Mouse (Mus musculus) heart, embryonic 16.5 days (tissue): ENCODE data around the gene Polr2a. TPM values are rescaled to one million over a fixed set of nuclear protein-coding genes. Genes with fewer than 3 reads are reported as not detected.

ENCODE experiments used
- ATAC-seq: fragments of 200-750 bp; cut with Nextera tagmentation; replicated peaks from 2 replicates; pipeline ENCODE4 v1.8.0; 2017; ENCODE audit warnings: moderate number of reproducible peaks; ENCODE audit not compliant: insufficient read depth, low FRiP score; ENCODE audit errors: extremely low read depth
- H3K27ac ChIP-seq: fragments of 300-500 bp; sonication (generic); 2 replicates; pipeline ENCODE4 v1.5.1; 2014; ENCODE audit warnings: mild to moderate bottlenecking, low read length, control low read depth, moderate library complexity
- H3K27me3 ChIP-seq: fragments of 300-500 bp; sonication (generic); 2 replicates; pipeline ENCODE4 v1.6.1; 2014; ENCODE audit warnings: low read length, mixed read lengths; ENCODE audit not compliant: control insufficient read depth, insufficient read depth
- H3K36me3 ChIP-seq: fragments of 300-500 bp; sonication (generic); 2 replicates; pipeline ENCODE4 v1.6.1; 2014; ENCODE audit not compliant: control insufficient read depth, insufficient read depth
- H3K4me1 ChIP-seq: fragments of 300-500 bp; sonication (generic); 2 replicates; pipeline ENCODE4 v1.6.1; 2014; ENCODE audit warnings: low read length, mixed read lengths; ENCODE audit not compliant: control insufficient read depth, insufficient read depth
- H3K4me2 ChIP-seq: fragments of 300-500 bp; sonication (generic); 2 replicates; pipeline ENCODE4 v1.6.1; 2014; ENCODE audit warnings: low read depth, mild to moderate bottlenecking, control low read depth, low read length
- H3K4me3 ChIP-seq: fragments of 300-500 bp; sonication (generic); 2 replicates; pipeline ENCODE4 v1.5.1; 2014; ENCODE audit warnings: mild to moderate bottlenecking, control low read depth, low read length
- H3K9ac ChIP-seq: fragments of 300-500 bp; sonication (generic); 2 replicates; pipeline ENCODE4 v1.6.1; 2014; ENCODE audit warnings: low read length, control low read depth
- H3K9me3 ChIP-seq: fragments of 300-500 bp; sonication (generic); replicated peaks from 2 replicates; pipeline ENCODE4 v1.6.1; 2016; ENCODE audit warnings: low read length; ENCODE audit not compliant: control insufficient read depth
- WGBS: fragments of 180-500 bp; shearing (Covaris S2); extraction: QIAGEN DNeasy Blood & Tissue Kit; methylation state at CpG from one replicate; pipeline ENCODE4 v1.1.7; 2014; 5-methylcytosine and 5-hydroxymethylcytosine counted together
- polyA plus RNA-seq: library from polyadenylated mRNA; unstranded; fragments of >200 nt; fragmentation: Nextera tagmentation; extraction: Ambion mirVana; gene quantifications from 2 replicates; pipeline ENCODE4 v1.2.1, GENCODE M21; 2015

The Polr2a gene
- polyA plus RNA-seq, 1 experiment from 2014 or later = 16.9 TPM

GRCm38 (mm10) chr11:69715482-69715881 lies 43.0 kb downstream of the Polr2a start:
- Histone ChIP-seq H3K36me3 (no peaks in the 10 kb centered on the region), H3K9me3 (no peaks in the 10 kb centered on the region; the same call in 1 of the 2 replicates), H3K4me2 (no peak overlapping the region), H3K9ac (no peak overlapping the region), H3K4me3 (no peak overlapping the region), H3K27me3 (no peaks in the 10 kb centered on the region), H3K4me1 (peaks cover 5% of the 10 kb centered on the region), H3K27ac (no peak overlapping the region)
- WGBS = 60% methylated on average over 9 of the region's 9 CpGs
- no peak for ATAC-seq

- Histone ChIP-seq H3K27ac (no peak overlapping the region), H3K4me1 (peaks cover 5% of the 10 kb centered on the region), H3K27me3 (no peaks in the 10 kb centered on the region), H3K9ac (no peak overlapping the region), H3K4me3 (no peak overlapping the region), H3K36me3 (no peaks in the 10 kb centered on the region), H3K9me3 (no peaks in the 10 kb centered on the region; the same call in 1 of the 2 replicates), H3K4me2 (no peak overlapping the region)
- 66% methylated on average over 18 of the region's 18 CpGs for WGBS
- no peak for ATAC-seq
Measured at GRCm38 (mm10) chr11:69714636-69715329, 43.7 kb downstream of the Polr2a start.

DNA sequence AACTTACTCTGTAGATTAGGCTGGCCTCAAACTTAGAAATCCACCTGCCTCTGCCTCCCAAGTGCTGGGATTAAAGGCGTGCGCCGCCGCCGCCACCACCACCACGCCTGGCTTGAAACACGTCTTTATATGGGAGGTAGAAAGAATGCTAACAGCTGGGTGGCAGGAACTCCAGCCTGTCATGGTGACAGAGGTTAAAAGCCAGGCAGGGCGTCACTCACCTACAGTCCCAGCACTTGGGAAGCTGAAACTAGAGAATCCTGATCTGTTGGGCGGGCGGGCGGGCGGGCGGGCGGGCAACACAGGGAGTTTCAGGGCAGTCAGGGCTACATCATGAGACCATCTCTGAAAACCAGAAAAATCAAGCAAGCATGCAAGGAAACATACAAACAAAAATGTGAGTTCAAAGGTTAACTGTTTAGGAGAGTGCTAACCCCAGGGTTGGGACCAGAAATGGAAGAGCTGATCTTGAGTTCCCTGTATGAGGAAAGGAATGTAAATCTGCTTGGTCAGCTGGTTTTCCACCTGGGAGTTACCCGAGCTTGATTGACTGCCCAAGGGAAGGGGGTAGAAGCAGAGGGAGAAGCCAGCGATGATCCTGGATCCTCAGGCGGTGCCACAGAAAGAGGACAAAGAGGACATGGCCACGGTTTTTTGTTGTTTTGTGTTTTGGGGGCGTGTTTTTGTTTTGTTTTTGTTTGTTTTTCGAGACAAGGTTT lies 45.3 kb downstream of the Polr2a start:
- H3K4me1 ChIP-seq = peaks cover 5% of the 10 kb centered on the region
- no peaks in the 10 kb centered on the region for H3K27me3 ChIP-seq
- H3K4me2 ChIP-seq = no peak overlapping the region
- no peak overlapping the region for H3K4me3 ChIP-seq
- H3K36me3 ChIP-seq = no peaks in the 10 kb centered on the region
- ATAC-seq = no peak
- WGBS = 79% methylated on average over 20 of the region's 20 CpGs
- no peaks in the 10 kb centered on the region; the same call in 1 of the 2 replicates for H3K9me3 ChIP-seq
- no peak overlapping the region for H3K9ac ChIP-seq
- H3K27ac ChIP-seq = no peak overlapping the region

DNA sequence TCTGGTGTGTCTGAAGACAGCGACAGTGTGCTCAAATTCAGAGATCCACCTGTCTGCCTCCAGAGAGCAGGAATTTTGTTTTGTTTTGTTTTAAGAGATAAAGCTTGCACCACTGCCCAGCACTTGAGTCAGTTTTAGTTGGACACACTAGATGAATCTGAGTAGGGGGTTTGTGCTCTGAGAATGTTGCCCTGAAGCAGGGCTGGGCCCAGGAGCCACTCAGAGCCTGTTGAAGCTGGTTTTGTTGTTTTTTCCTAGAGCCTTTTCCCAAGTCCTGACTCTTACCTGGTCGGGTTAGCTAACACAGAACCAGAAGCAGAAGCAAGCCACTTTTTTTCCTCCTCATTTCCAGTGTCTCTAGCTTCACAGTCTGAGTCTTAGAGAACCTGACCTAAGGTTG lies 47.4 kb downstream of the Polr2a start:
- no peak overlapping the region for H3K4me2 ChIP-seq
- no peaks in the 10 kb centered on the region for H3K27me3 ChIP-seq
- WGBS = 76% methylated on average over 2 of the region's 2 CpGs
- no peak for ATAC-seq
- H3K4me3 ChIP-seq = no peak overlapping the region
- no peak overlapping the region for H3K27ac ChIP-seq
- no peaks in the 10 kb centered on the region; the same call in 1 of the 2 replicates for H3K9me3 ChIP-seq
- no peak overlapping the region for H3K9ac ChIP-seq
- no peaks in the 10 kb centered on the region for H3K36me3 ChIP-seq
- H3K4me1 ChIP-seq = peaks cover 4% of the 10 kb centered on the region

- H3K27ac ChIP-seq = no peak overlapping the region
- no peak overlapping the region for H3K4me2 ChIP-seq
- no peaks in the 10 kb centered on the region for H3K4me1 ChIP-seq
- no peaks in the 10 kb centered on the region for H3K27me3 ChIP-seq
- no peaks in the 10 kb centered on the region for H3K36me3 ChIP-seq
- no peak overlapping the region for H3K4me3 ChIP-seq
- H3K9me3 ChIP-seq = no peaks in the 10 kb centered on the region; the same call in 1 of the 2 replicates
- H3K9ac ChIP-seq = no peak overlapping the region
- no peak for ATAC-seq
- WGBS = 72% methylated on average over 3 of the region's 3 CpGs
Measured at GRCm38 (mm10) chr11:69710470-69710869, 48.0 kb downstream of the Polr2a start.

- Histone ChIP-seq H3K27me3 (no peaks in the 10 kb centered on the region), H3K9me3 (no peaks in the 10 kb centered on the region), H3K27ac (no peak overlapping the region), H3K4me2 (no peak overlapping the region), H3K9ac (no peak overlapping the region), H3K36me3 (no peaks in the 10 kb centered on the region), H3K4me3 (no peak overlapping the region), H3K4me1 (no peaks in the 10 kb centered on the region)
- WGBS = 44% methylated on average over 11 of the region's 11 CpGs
- ATAC-seq = no peak
Measured at GRCm38 (mm10) chr11:69709554-69710446, 48.6 kb downstream of the Polr2a start.

DNA sequence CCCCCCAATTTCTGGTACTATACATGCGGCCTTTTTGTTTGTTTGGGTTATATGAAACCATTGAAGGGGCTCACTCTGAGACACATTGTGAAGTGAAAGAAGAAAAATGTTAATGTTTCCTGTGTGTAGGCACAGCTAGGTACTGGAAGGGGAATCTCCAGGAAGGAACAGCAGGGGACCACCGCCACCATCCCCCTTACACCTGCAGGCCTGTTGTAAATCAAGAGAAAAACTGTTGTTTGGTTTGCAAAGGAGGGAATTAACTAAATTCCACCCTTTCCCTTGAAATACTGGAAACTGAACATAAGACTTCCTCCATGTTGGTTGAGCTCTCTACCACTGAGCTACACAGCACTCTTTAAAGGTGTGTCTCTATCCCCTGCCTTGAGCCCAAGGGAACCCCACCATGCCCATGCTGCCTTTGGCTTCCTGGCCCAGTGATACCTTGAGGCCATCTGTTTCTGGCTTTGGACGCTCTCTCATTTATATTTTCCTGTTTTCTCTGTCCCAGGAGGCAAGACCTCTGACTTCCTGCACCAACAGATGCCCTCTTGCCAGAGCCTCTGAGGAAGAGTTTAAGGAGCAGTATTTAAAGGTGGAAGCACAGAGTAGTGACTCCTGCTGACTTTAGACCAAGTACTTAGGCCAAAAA lies 49.7 kb downstream of the Polr2a start:
- Histone ChIP-seq H3K4me3 (no peak overlapping the region), H3K9me3 (no peaks in the 10 kb centered on the region), H3K4me1 (no peaks in the 10 kb centered on the region), H3K9ac (no peak overlapping the region), H3K27me3 (no peaks in the 10 kb centered on the region), H3K36me3 (no peaks in the 10 kb centered on the region), H3K27ac (no peak overlapping the region), H3K4me2 (no peak overlapping the region)
- WGBS = 83% methylated on average over 3 of the region's 3 CpGs
- no peak for ATAC-seq

DNA sequence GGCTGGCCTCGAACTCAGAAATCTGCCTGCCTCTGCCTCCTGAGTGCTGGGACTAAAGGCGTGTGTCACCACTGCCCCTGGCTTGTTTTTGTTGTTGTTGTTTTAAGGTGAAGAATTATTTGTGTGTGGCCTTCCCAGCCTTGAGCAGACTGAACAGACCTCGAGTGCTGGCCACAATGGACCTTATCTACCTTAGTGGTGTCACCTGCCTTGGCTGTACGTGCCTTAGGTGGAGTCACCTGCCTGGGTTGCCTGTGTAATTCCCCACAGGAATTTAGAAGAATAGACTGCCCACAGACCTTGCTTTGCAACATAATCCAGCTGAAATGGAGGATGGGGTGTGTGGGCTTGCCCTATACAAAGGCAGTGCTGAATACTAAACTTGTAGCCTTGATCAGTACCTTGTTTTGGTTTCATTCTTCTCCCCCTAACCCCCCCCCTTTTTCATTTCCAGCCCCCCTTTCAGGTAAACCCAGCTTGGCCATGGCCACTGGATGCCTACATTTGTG lies 50.5 kb downstream of the Polr2a start:
- Histone ChIP-seq H3K36me3 (no peaks in the 10 kb centered on the region), H3K27me3 (no peaks in the 10 kb centered on the region), H3K27ac (no peak overlapping the region), H3K4me3 (no peak overlapping the region), H3K9ac (no peak overlapping the region), H3K9me3 (no peaks in the 10 kb centered on the region), H3K4me1 (no peaks in the 10 kb centered on the region), H3K4me2 (no peak overlapping the region)
- ATAC-seq = no peak
- WGBS = 87% methylated on average over 4 of the region's 4 CpGs
